Mouse (Mus musculus) embryo, embryonic 11.5 days (tissue): Measurements from ENCODE around the gene Gm17617.
A peak's percentile ranks its signal among the peaks of the same experiment; 100 is the strongest.
"Not testable (repeated sequence)": the region's sequence is repeated elsewhere in the genome, so short reads cannot be mapped to it uniquely, and the experiment has no call there.

Source experiments
- DNase-seq: peaks from one replicate; pipeline ENCODE4 v3.0.0-alpha.2; 2012; ENCODE audit warnings: low read depth, low spot score

Gene Gm17617

DNA sequence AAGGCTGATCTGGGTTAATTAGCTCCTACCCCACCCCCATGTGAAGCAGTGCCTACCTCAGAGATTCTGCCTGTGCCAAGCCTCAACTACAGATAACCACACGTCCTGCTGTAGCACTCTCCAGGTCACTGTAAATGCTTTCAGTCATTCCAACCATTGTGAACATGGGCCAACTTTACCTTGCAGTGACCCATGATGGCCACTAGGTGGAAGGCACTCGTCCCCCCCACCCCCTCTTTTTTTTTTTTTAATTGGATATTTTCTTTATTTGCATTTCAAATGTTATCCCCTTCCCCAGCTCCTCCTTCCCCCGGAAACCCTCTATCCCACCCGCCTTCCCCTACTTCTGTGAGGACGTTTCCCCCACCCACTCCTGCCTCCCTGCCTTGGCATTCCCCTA, 2.0 kb upstream of the Gm17617 start:
- peak; percentile 7 for DNase-seq

DNA sequence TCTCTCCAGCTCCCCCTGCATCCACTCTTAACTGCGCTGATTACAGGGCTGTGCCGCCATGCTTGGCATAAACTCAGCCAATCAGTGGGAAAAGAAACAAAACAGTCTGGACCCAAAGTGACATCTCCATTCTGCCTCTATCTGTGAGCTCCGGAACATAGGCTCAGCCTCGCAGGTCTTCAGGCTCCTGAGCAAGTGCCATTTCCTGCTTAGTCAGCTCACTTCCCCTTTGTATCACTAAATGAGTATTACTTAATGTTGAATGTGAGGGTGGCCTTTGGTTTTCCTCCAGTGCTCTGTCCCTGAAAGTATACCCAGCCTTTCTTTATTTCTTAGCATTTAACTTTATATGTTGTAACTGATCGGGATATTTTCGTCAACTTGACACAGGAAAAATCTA, 8.4 kb downstream of the Gm17617 start:
- no peak for DNase-seq

- no peak for DNase-seq
Observed at GRCm38 (mm10) chr13:55114375-55114774, 19.0 kb downstream of the Gm17617 start.

DNA sequence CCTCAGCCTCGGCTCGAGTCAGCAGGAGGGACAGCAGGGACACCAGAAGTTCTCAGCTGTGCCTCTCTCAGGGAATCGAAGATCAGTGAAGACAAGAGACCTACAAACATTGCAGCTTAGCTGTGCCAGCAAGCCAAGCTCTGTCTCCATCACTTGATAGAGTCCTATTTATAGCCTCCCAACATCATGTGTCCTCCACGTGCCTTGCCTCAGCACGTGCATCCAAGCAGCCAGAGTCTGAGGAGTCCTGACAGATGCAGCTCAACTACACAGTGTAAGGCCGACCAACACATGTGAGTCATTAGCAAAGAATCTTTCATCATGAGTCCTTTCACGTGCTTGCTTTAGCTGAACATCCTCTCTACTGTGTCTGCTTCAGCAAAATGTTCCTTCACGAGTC, 25.7 kb downstream of the Gm17617 start:
- DNase-seq: no peak

DNA sequence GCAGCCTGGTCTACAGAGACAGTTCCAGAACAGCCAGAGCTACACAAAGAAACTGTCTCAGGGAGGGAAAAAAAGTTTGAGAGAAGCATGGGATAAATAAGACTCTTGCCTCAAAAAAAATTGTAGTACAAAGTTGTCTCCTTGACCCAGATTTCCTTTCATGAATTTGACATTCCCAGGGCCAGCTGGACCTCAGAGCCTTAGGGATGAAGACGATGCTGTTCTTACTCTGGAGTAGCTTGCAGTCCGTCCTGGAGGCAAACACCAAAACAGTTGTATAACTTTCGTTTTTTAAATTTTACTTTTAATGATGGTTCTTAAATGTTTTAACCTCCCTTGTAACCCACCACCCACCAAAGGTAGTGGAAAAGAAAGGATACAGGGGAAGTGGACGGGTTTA, 26.2 kb downstream of the Gm17617 start:
- no peak for DNase-seq

GRCm38 (mm10) chr13:55105953-55106691, 27.2 kb downstream of the Gm17617 start:
- no peak for DNase-seq

DNA sequence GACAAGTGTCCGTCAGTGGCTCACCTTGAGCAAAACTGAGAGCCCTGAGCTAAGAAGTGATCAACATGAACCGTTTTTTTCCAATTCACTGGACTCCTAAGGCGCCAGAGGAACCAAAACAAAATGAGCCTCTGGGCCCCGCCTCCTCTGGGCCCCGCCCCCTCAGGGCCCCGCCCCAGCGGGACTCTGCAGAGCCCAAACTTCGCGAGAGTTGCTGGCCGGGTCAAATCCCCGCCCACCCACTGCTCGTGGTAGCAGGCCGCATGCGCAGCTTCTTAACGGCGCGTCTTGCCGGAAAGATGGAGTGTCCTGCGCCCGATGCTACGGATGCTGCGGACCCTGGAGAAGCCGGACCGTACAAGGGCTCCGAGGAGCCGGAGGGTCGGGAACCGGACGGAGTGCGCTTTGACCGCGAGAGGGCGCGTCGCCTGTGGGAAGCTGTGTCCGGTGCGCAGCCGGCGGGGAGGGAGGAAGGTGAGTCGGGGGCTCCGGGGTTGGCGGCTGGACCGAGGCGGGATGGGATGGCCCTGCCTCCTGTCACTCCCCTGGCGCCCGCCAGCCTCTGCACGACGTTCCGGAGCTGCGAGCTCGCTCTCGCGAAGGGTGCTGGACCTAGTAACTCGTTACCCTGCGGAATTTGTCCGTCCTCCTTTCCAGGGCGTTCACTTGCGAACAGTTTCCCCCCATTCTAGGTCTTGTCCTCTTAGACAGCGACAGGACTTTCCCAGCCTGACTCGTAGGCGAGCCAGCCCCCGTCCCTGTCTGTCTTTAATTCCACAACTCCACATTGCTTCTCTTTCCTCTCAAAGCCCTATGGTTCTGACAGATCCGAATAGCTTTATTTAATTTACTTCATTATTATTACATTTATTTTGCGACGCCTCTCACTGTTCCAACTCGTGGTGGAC, 28.0 kb downstream of the Gm17617 start, which contains the start of gene Zfp346:
TSS of gene Zfp346 (plus strand) at position 267 of the 908 bp plus-strand sequence.
- peak; percentile 94 for DNase-seq

DNA sequence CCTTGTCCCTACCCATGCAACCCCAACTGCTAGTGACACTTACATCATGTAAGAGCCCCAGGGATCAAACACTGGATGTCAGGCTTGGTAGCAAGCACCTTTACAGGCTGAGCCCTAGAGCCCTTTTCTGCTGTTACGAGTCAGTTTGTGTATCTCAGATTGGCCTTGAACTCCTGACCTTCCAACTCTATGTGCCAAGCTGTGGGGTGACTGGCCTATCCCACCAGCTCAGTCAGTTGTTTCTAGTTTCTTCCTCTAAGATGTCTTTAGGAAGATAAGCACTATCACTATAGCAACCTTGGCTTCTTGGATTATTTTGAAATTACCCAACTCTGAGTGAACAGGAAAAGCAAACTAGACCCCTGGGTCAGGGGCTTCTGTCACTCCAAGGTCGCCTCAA, 30.0 kb downstream of the Gm17617 start:
- no peak for DNase-seq

DNA sequence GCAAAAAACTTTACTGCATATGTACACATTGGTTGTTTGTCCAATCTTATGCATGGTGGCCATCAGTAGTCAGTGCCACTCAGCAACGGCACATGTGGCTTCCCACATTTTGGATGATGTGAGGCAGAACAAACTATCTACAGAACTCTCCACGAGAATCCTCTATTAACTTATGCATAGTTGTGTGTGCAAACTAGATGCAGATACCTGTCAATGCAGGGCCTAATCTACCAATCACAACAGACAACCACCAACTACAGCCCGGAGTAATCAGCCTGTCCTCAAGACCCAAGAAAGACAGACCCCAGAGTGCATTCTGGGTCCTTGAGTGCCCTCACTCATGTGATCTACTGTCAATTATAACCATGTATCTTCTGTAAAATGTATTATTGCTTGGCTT, 31.0 kb downstream of the Gm17617 start:
- no peak for DNase-seq

DNA sequence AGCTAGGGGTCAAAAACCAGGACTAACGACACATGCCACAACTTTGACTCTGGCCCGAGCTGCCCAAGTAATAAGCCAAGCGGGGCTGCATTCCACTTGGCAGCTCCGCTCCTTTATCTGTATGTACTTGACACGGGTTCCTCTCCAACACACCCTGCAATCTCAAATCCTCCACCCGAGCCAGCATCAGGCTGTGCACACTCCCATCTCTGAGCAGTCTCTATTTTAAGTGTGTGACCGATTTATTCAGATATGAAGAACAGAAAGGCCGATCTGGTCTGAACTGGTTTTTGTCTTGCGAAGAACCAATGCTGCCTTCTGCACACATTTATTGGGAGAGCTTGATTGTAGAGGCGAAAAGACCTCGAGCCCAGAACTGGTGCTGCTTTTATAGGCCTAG, 31.7 kb downstream of the Gm17617 start:
- no peak for DNase-seq

DNA sequence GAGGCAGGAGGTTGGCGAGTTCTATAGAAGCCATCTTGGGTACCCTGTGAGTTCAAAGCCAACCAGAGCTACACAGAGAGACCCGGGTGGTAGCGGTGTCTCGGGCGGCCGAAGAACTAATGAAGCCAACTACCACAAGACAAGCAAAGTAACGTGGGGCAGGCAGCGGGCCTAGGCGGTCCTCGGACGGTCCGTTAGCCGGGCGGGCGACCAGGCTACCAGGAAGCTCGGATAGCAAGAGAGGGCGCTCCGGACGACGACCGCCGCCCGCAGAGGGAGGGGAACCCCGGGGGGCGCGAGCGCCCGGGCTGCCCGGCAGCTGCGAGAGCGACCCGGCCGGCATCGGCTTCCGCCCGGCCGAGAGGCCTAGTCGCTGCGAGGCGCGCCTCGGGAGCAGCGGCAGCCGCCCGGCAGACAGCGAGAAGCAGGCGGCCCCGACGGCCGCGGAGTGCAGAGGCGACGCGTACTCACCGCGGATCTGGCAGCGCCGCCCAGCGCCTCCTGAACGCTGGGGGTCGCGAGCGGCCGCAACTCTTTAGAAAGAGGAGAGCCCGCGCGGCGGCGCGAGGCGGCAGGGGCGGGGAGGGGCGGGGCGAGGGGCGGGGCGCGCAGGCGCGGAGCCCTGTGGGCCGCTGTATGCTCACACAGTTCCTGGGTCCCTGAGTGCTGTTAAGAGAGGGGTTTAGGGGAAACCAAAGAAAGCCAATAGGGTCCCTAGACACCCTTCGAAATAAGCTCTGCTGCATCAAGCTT, 33.4 kb downstream of the Gm17617 start, which contains the start of gene Uimc1:
TSS of gene Uimc1 (minus strand) at position 575 of the 753 bp plus-strand sequence.
- DNase-seq: peak; percentile 75

DNA sequence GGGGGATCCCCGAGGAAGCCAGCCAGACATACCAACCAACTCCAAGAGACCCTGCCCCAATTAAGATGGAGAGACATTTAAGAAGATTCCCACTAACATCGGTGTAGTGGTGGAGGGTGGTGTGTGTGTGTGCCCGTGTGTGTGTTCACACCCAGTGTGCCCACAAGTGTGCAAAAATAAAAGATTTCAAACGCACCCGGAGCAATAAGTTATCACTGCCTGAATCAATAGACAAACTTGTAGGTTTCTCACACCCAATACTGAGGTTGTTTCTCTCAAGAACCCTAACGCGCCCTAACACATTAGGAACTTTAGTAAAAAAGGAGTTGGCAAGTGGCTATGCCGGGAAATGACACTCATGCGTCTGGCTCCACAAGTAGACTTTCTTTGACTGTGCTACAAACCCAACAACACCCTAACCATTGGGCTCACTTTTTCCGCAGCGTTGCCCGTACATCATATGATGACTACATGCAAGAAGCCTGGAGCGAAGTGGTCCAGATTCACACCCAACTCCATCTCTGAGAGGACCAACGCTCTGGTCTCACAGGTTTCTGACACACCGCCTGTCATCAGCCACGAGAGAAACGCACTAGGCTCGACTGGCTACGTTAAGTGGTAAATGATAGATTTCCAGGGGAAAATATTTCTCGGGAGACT, 34.2 kb downstream of the Gm17617 start:
- DNase-seq: no peak

DNA sequence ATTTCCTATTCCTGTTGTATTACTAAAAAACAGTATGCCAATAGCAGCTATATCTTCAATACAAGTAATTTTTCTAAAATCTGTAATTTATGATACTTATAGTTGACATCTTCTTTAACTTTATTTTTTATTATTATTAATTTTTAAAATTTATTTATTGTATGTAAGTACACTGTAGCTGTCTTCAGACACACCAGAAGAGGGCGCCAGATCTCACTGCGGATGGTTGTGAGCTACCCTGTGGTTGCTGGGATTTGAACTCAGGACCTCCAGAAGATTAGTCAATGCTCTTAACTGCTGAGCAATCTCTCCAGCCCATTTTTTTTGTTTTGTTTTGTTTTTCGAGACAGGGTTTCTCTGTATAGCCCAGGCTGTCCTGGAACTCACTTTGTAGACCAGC, 35.5 kb downstream of the Gm17617 start:
- not testable (repeated sequence) for DNase-seq

- DNase-seq: no peak
Observed at GRCm38 (mm10) chr13:55092588-55092987, 40.8 kb downstream of the Gm17617 start.
